Mouse (Mus musculus) brain, embryonic 14.5 days (tissue): ENCODE data around the gene Olfr692. TPM values are rescaled to one million over a fixed set of nuclear protein-coding genes. Genes with fewer than 3 reads are reported as not detected.
"Not testable (repeated sequence)": the region's sequence is repeated elsewhere in the genome, so short reads cannot be mapped to it uniquely, and the experiment has no call there.

ENCODE experiments used
- DNase-seq: peaks from one replicate; pipeline ENCODE4 v3.0.0-alpha.2; 2011; ENCODE audit warnings: low read depth
- CTCF ChIP-seq: fragments of 200-500 bp; IDR thresholded peaks from 2 replicates; pipeline ENCODE4 v1.5.1; 2012; ENCODE audit warnings: inconsistent platforms, mild to moderate bottlenecking, moderate library complexity, borderline replicate concordance; ENCODE audit not compliant: insufficient read depth, insufficient read length; ENCODE audit errors: extremely low read depth
- POLR2A ChIP-seq: fragments of 200-500 bp; IDR thresholded peaks from 2 replicates; pipeline ENCODE4 v1.6.1; 2012; ENCODE audit warnings: mild to moderate bottlenecking, inconsistent platforms, borderline replicate concordance; ENCODE audit not compliant: poor library complexity, insufficient read depth, insufficient read length, severe bottlenecking; ENCODE audit errors: extremely low read depth
- polyA plus RNA-seq: library from polyadenylated mRNA; depleted of rRNA; stranded (reverse); fragments of >200 nt; gene quantifications from 2 replicates; pipeline ENCODE4 v1.2.3, GENCODE M21; 2012; rRNA removed

The Olfr692 gene
- polyA plus RNA-seq, result not detected in 2 replicates

- DNase-seq, result no peak
- TF ChIP-seq POLR2A (no peak), CTCF (no peak)
Measured at GRCm38 (mm10) chr7:105367930-105368329, at the start of gene Olfr692. TSS of gene Olfr692 (plus strand) at chr7:105368230.

GRCm38 (mm10) chr7:105325302-105325701 is 42.7 kb upstream of the Olfr692 start:
- no peak for DNase-seq
- TF ChIP-seq POLR2A (no peak), CTCF (no peak)

DNA sequence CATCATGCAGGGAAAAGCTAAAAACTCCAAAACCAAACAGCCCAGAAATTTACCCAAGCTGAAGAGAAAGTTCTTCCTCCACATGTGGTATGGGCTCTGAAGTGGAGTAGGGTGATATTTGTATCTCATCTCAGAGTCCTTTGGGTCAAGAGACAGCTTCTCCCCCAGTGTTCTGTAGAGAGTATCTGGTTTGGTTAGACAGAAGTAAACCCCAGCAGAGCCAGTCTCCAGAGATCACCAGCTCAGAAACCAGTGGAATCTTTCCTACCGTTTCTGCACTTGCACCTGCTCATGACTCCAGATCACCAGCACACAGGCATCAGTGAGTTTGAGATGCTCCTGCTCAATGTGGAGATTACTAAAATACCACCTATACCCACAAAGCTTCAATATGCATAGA is 34.0 kb upstream of the Olfr692 start, which contains the start of gene Olfr690:
Olfr690 (minus strand) TSS at position 101 of the 400 bp plus-strand sequence.
- TF ChIP-seq POLR2A (no peak), CTCF (no peak)
- DNase-seq, result no peak

DNA sequence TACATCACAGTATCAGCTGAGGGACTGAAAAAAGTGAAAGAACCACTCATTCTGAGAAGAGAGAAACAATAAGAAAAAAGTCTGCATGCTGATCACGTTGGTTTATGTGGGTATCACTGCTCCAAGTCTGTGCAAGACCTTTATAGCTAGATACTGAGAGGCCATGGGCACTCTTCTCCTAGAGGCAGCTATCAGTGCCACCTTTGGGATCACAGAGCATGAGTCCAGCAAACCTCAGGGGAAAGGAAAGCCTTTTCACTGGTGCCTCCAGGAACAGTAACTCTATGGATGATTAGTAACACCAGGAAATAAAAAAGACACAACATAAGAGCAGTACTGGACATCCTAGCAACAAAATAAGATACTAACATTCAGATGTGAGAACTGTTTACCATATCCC is 25.9 kb upstream of the Olfr692 start, which contains the start of gene Olfr691:
Olfr691 (minus strand) TSS at position 101 of the 400 bp plus-strand sequence.
- DNase-seq, result no peak
- TF ChIP-seq CTCF (no peak), POLR2A (no peak)

- DNase-seq, result peak; percentile 4
Measured at GRCm38 (mm10) chr7:105342752-105343151, 25.3 kb upstream of the Olfr692 start.

DNA sequence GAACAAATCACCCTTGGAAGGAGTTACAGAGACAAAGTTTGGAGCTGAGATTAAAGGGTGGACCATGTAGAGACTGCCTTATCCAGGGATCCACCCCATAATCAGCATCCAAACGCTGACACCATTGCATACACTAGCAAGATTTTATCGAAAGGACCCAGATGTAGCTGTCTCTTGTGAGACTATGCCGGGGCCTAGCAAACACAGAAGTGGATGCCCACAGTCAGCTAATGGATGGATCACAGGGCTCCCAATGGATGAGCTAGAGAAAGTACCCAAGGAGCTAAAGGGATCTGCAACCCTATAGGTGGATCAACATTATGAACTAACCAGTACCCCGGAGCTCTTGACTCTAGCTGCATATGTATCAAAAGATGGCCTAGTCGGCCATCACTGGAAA is 12.0 kb upstream of the Olfr692 start:
- DNase-seq, result not testable (repeated sequence)

More at GRCm38 (mm10) chr7:105342752-105343151, 25.3 kb upstream of the Olfr692 start:
- no peak for TF ChIP-seq CTCF
- TF ChIP-seq POLR2A, result no peak

GRCm38 (mm10) chr7:105356487-105356886 is 11.5 kb upstream of the Olfr692 start:
- not testable (repeated sequence) for DNase-seq

DNA sequence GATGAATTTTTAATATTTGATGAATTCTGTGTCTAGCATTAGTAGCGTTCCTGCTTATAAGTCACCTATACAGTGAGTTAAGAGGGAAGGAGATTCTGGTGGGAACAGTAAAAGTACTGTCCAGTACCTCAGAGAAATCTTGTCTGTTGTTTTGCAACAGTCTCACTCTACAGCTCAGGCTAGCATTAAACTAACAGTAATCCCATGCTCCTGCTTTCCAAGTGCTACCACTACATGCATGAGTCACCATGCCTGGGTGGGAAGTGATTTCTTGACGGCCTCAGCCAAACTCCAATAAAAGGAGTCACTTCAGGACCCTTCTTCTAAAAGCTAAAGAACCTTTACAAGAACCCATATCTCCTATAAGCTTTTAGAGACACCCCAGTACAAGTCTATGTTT is 6.3 kb upstream of the Olfr692 start:
- no peak for DNase-seq
- TF ChIP-seq POLR2A (no peak), CTCF (no peak)

DNA sequence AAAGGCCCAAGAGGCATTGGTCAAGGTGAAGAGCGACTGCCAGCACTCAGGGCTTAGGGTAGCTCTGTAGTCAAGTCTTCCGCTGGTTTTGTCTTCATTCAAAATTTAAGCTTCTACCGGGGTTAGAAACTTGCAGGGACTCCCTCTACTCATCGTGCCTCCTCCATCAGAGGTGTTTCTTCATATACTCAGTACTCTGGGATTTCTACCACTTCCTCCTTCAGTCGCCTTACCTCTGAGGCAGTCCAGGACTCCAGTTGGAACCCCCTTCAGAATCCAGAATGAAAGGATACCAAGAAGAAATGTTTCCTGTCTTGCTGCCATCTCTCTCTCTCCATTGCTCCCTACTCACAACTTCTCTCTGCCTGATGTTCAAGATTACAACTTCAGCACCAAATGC is 762 bp upstream of the Olfr692 start:
- DNase-seq, result no peak
- TF ChIP-seq POLR2A, result no peak

GRCm38 (mm10) chr7:105368521-105368920 is 491 bp downstream of the Olfr692 start:
- DNase-seq, result no peak
- no peak for TF ChIP-seq POLR2A
- TF ChIP-seq CTCF, result no peak

GRCm38 (mm10) chr7:105372912-105373311 is 4.9 kb downstream of the Olfr692 start:
- no peak for DNase-seq
- TF ChIP-seq CTCF (no peak), POLR2A (no peak)

- TF ChIP-seq POLR2A, result no peak
- no peak for TF ChIP-seq CTCF
- peak; percentile 1 for DNase-seq
Measured at GRCm38 (mm10) chr7:105373509-105373908, 5.5 kb downstream of the Olfr692 start.

GRCm38 (mm10) chr7:105373976-105374375 is 5.9 kb downstream of the Olfr692 start:
- no peak for DNase-seq
- TF ChIP-seq CTCF (no peak), POLR2A (no peak)

GRCm38 (mm10) chr7:105374866-105375265 is 6.8 kb downstream of the Olfr692 start, which contains the start of gene Gm5901:
TSS of gene Gm5901 (plus strand) at chr7:105375038.
- DNase-seq, result no peak
- TF ChIP-seq CTCF, result no peak
- no peak for TF ChIP-seq POLR2A

DNA sequence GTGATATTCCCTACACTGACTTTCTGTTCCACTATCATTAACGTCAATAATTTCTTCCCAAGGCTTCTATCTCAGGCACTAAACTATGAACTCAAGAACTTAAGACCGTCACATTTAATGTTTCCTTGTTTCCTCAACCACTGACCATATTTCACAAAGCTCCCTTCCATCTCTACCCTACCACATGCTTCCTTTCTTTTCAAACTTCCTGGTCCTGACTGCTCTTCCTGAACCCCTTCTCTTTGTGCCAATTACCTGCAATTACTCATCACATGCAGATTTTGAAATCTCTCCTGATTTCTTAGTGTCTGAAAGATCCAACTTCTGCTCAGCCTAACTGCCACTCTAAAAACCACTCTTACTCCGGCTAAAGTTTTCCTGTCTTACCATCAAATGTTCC is 12.3 kb downstream of the Olfr692 start:
- TF ChIP-seq POLR2A (no peak), CTCF (no peak)
- no peak for DNase-seq
